Mouse (Mus musculus) C2C12 (cell line): Measurements from ENCODE around the gene Ass1. TPM values are rescaled to one million over a fixed set of nuclear protein-coding genes. Genes with fewer than 3 reads are reported as not detected.

Experiments used
- H3K27me3 ChIP-seq: one replicate; pipeline ENCODE4 v1.6.1; 2011; ENCODE audit not compliant: control insufficient read depth, insufficient read depth, insufficient read length
- H3K36me3 ChIP-seq: one replicate; pipeline ENCODE4 v1.6.1; 2011; ENCODE audit not compliant: control insufficient read depth, insufficient read depth
- H3K4me3 ChIP-seq: one replicate; pipeline ENCODE4 v1.5.1; 2011; ENCODE audit warnings: mild to moderate bottlenecking, control low read depth; ENCODE audit not compliant: poor library complexity, insufficient read depth, severe bottlenecking
- H3K79me2 ChIP-seq: one replicate; pipeline ENCODE4 v1.6.1; 2011; ENCODE audit not compliant: control insufficient read depth, insufficient read depth
- H3K79me3 ChIP-seq: one replicate; pipeline ENCODE4 v1.6.1; 2011; ENCODE audit warnings: low read depth, control low read depth
- H3ac ChIP-seq: one replicate; pipeline ENCODE3; 2011; ENCODE audit warnings: low read depth; ENCODE audit not compliant: control insufficient read depth, insufficient read length
- CEBPB ChIP-seq: IDR thresholded peaks from one replicate; pipeline ENCODE4 v1.6.1; 2011; ENCODE audit warnings: low read depth, mild to moderate bottlenecking, control low read depth, moderate library complexity
- CTCF ChIP-seq: IDR thresholded peaks from one replicate; pipeline ENCODE4 v1.5.1; 2011; ENCODE audit not compliant: control insufficient read depth, insufficient read depth, insufficient read length
- FOSL1 ChIP-seq: IDR thresholded peaks from one replicate; pipeline ENCODE4 v1.8.0; 2011; ENCODE audit warnings: mild to moderate bottlenecking, low read length; ENCODE audit not compliant: poor library complexity, insufficient read depth, severe bottlenecking
- MAX ChIP-seq: IDR thresholded peaks from one replicate; pipeline ENCODE4 v1.6.1; 2011; ENCODE audit warnings: mild to moderate bottlenecking, control low read depth
- MYOD1 ChIP-seq: IDR thresholded peaks from one replicate; pipeline ENCODE4 v1.6.1; 2011; ENCODE audit warnings: low read depth; ENCODE audit not compliant: control insufficient read depth, insufficient read length
- MYOG ChIP-seq: IDR thresholded peaks from one replicate; pipeline ENCODE4 v1.6.1; 2011; ENCODE audit not compliant: control insufficient read depth, insufficient read length; ENCODE audit errors: extremely low read depth
- USF1 ChIP-seq: IDR thresholded peaks from one replicate; pipeline ENCODE4 v1.6.1; 2011; ENCODE audit warnings: low read depth, mild to moderate bottlenecking, control low read depth, moderate library complexity
- polyA plus RNA-seq: library from polyadenylated mRNA; unstranded; fragments of >200 nt; fragmentation: generic; extraction: Trizol; gene quantifications from one replicate; pipeline ENCODE4 v1.2.1, GENCODE M21; 2012; ENCODE audit warnings: missing spikeins

The Ass1 gene
- polyA plus RNA-seq, 1 experiment, result 248 TPM

DNA sequence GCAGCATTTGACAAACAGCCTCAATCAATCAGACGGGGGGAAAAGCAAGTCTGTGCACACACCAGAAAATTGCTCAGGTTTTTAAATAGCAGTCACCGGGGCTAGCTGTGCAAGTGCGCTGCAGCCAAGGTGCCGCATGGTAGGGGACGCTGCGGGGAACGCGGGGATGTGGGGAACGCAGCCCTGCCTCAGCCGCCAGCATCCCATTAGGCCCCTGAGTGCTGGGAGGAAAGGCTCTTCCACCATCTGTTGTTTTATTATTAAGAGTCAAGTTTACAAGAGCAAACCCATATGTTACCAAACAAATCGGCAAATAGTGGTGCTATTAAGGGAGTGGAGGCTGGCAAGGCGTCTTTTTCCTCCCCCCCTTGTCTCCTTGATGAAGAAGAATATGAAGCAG lies 19.2 kb downstream of the Ass1 start:
- Histone ChIP-seq H3K36me3 (peaks cover 63% of the 10 kb centered on the region), H3K79me3 (no peaks in the 10 kb centered on the region), H3K27me3 (no peaks in the 10 kb centered on the region), H3K4me3 (no peak overlapping the region), H3K79me2 (no peaks in the 10 kb centered on the region), H3ac (no peak overlapping the region)
- TF ChIP-seq MAX (no peak), FOSL1 (no peak), MYOG (no peak), CEBPB (no peak), CTCF (no peak), MYOD1 (no peak), USF1 (no peak)

DNA sequence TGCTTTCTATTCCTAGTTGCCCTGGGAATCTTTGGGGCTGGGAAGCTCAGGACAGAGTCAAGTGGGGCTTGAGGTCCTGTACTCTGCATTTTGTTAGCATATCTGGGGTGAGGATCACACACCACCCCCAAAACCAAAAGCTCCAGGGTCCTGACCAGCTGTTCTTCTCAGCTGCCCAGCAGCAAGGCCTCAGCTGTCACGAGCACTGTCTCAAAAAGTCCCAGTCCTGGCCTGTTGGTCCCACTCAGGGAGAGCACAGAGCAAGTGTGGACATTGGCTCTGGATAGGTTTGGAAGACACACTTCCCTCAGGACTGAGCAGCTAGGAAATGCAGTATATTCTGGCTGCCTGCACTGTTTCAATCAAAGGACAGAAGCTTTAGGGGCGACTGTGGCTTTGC lies 20.5 kb downstream of the Ass1 start:
- Histone ChIP-seq H3K36me3 (peaks cover 54% of the 10 kb centered on the region), H3K79me2 (no peaks in the 10 kb centered on the region)

DNA sequence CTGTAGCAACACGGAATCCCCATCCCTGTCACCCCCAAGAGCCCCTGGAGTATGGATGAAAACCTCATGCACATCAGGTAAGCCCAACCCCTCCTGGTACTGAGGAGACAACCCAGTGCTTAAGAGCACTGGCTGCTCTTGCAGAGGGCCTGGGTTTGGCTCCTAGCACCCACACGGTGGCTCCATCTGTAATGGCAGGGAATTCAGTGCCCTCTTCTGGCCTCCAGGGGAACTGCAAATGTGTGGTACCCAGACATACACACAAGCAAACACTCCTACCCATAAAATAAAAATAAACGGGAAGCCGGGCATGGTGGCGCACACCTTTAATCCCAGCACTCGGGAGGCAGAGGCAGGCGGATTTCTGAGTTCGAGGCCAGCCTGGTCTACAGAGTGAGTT lies 22.3 kb downstream of the Ass1 start:
- no peak overlapping the region for H3K4me3 ChIP-seq
- no peaks in the 10 kb centered on the region for H3K27me3 ChIP-seq
- peaks cover 50% of the 10 kb centered on the region for H3K36me3 ChIP-seq
- no peak for TF ChIP-seq FOSL1
- TF ChIP-seq MYOD1, result no peak
- no peak for TF ChIP-seq CTCF
- TF ChIP-seq MAX, result no peak
- H3ac ChIP-seq, result no peak overlapping the region
- H3K79me3 ChIP-seq, result no peaks in the 10 kb centered on the region
- H3K79me2 ChIP-seq, result no peaks in the 10 kb centered on the region

More for the DNA sequence above, 20.5 kb downstream of the Ass1 start:
- Histone ChIP-seq H3ac (no peak overlapping the region), H3K79me3 (no peaks in the 10 kb centered on the region), H3K4me3 (no peak overlapping the region), H3K27me3 (no peaks in the 10 kb centered on the region)
- TF ChIP-seq CEBPB, result no peak
- no peak for TF ChIP-seq USF1
- no peak for TF ChIP-seq MAX
- no peak for TF ChIP-seq MYOG

DNA sequence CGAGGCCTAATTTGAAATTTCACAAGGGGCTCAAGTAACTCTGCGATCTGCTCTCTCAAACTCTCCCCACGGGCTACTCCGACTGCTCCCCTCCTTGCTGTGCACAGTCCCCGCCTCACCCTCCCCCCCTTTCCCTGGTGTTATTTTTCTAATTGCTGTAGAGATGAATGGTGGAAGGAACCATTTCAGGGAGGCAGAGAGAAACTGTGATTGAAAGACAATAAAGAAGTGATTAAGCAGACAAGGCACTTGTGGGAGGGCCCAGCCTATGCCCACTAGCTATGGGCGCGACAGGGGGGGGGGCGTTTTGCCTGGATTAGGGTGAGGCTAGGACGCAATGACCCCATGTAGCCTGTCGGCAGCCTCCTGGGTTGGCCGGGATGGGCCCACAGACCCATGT lies 23.2 kb downstream of the Ass1 start:
- no peak overlapping the region for H3K4me3 ChIP-seq
- H3K36me3 ChIP-seq, result peaks cover 46% of the 10 kb centered on the region
- no peak overlapping the region for H3ac ChIP-seq
- no peaks in the 10 kb centered on the region for H3K79me3 ChIP-seq
- H3K79me2 ChIP-seq, result no peaks in the 10 kb centered on the region
- TF ChIP-seq FOSL1, result no peak
- TF ChIP-seq MAX, result no peak
- no peak for TF ChIP-seq USF1
- no peak for TF ChIP-seq CEBPB
- no peak for TF ChIP-seq CTCF
- no peak for TF ChIP-seq MYOG
- TF ChIP-seq MYOD1, result no peak
- no peaks in the 10 kb centered on the region for H3K27me3 ChIP-seq

DNA sequence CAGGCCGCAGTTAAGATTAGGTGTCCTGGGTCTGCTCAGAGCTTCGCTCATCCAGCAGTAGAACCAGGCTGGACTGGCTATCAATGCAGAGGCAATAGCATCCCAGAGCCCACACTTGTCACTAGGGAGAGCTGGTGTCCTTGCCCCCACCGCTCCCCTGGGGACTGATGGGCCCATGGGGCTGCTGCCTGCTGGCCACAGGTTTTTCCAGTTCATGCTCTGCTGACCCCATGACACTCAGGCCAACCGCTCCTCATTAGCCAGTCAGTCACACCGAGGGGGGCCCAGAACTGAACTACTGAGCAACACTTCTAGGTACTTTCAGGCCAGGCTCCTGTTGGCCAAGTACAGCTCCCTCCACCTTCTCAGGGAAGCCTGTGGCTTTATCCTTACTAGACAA lies 24.3 kb downstream of the Ass1 start:
- Histone ChIP-seq H3K36me3 (peaks cover 37% of the 10 kb centered on the region), H3K79me3 (no peaks in the 10 kb centered on the region), H3K4me3 (no peak overlapping the region), H3K79me2 (no peaks in the 10 kb centered on the region), H3K27me3 (no peaks in the 10 kb centered on the region), H3ac (no peak overlapping the region)
- TF ChIP-seq FOSL1 (no peak), CTCF (no peak), MYOD1 (no peak)

DNA sequence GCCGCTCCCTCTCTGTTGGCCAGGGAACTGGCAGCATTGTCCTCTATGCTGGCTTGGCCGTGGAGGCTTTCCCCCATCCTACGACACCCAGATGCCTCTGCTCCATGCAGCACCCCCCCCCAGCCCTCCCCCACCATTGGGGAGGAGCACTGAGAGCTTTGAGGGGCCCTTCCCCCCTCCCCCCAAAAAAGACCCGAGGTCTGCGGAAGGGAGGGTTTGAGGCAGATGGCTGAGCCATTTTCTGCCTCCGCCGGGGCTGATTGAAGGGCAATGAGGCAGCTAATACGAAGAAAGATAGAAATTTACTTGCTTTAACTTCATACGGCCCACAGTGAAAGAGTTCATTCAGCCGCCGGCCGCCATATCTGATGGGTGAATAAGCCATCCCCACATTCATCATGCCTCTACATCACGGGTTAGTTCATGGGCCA lies 25.1 kb downstream of the Ass1 start:
- Histone ChIP-seq H3K36me3 (peaks cover 33% of the 10 kb centered on the region), H3K79me3 (no peaks in the 10 kb centered on the region), H3K79me2 (no peaks in the 10 kb centered on the region), H3K27me3 (no peaks in the 10 kb centered on the region), H3K4me3 (no peak overlapping the region), H3ac (no peak overlapping the region)
- TF ChIP-seq MYOG (no peak), CEBPB (no peak), FOSL1 (no peak), CTCF (no peak), USF1 (no peak), MYOD1 (no peak)
